Mouse (Mus musculus): ENCODE results near the gene Zscan21. TPM values are rescaled to one million over a fixed set of nuclear protein-coding genes. Genes with fewer than 3 reads are reported as not detected.

Gene Zscan21
- total RNA-seq, 1 experiment: 15.5 TPM

- H3K9ac ChIP-seq (ENCODE audit: insufficient read depth, low read depth, low read length, poor library complexity, severe bottlenecking): no peak overlapping the region
- no peak for DNase-seq (ENCODE audit: low read depth, low spot score)
- peaks cover 3 to 17% of the 10 kb centered on the region in 2 experiments; a peak in 2 of 4 replicates for H3K4me1 ChIP-seq (ENCODE audit: control insufficient read depth in 2 of 2, insufficient read depth in 2 of 2, low read length in 2 of 2, poor library complexity in 1 of 2)
- no peaks in the 10 kb centered on the region for H3K9me3 ChIP-seq (ENCODE audit: control insufficient read depth, insufficient read depth, low read depth, low read length)
- TF ChIP-seq MAFK (IDR thresholded peaks at IDR 0.05; ENCODE audit: insufficient read depth, low read depth, low read length) (peak; percentile 95), ZC3H11A (IDR thresholded peaks at IDR 0.05; ENCODE audit: borderline replicate concordance, low read depth, low read length) (no peak)
- in situ Hi-C loops (cut with MboI; ENCODE audit: low sequenced_read_pairs in 2 of 2, unreplicated experiment in 2 of 2): loop anchor here in 1 of 2 experiments (10.0 kb wide), 1 partner anchor 381 kb away; the partner anchor contains the start of genes Mepce and Zcwpw1
- H3K27ac ChIP-seq (ENCODE audit: insufficient read depth, low read depth, low read length, poor library complexity, severe bottlenecking): peak overlapping the region; percentile 52; the same call in 1 of the 2 replicates
- no peak overlapping the region for H3K4me3 ChIP-seq (ENCODE audit: insufficient read depth in 1 of 2, low read depth in 1 of 2, low read length in 2 of 2, poor library complexity in 1 of 2, severe bottlenecking in 1 of 2)
- H3K36me3 ChIP-seq (ENCODE audit: control insufficient read depth, insufficient read depth, low read length, poor library complexity, severe bottlenecking): peaks cover 72% of the 10 kb centered on the region
These were observed 48.9 kb downstream of the Zscan21 start for GRCm38 (mm10) chr5:138165594-138165993.

- Histone ChIP-seq H3K36me3 (ENCODE audit: control insufficient read depth, insufficient read depth, low read length, poor library complexity, severe bottlenecking) (peaks cover 44% of the 10 kb centered on the region), H3K27ac (ENCODE audit: insufficient read depth, low read depth, low read length, poor library complexity, severe bottlenecking) (peak overlapping the region; percentile 98), H3K4me1 (ENCODE audit: control insufficient read depth in 2 of 2, insufficient read depth in 2 of 2, low read length in 2 of 2, poor library complexity in 1 of 2) (peaks cover 3 to 9% of the 10 kb centered on the region in 2 experiments; a peak in 2 of 4 replicates), H3K9me3 (ENCODE audit: control insufficient read depth, insufficient read depth, low read depth, low read length) (no peaks in the 10 kb centered on the region), H3K9ac (ENCODE audit: insufficient read depth, low read depth, low read length, poor library complexity, severe bottlenecking) (peak overlapping the region; percentile 99), H3K4me3 (ENCODE audit: insufficient read depth in 1 of 2, low read depth in 1 of 2, low read length in 2 of 2, poor library complexity in 1 of 2, severe bottlenecking in 1 of 2) (peak overlapping the region; percentile 88 to 92)
- DNase-seq (ENCODE audit: low read depth, low spot score): peak; percentile 88
- in situ Hi-C loops (cut with MboI; ENCODE audit: low sequenced_read_pairs in 2 of 2, unreplicated experiment in 2 of 2): no loop called here
- TF ChIP-seq MAFK (IDR thresholded peaks at IDR 0.05; ENCODE audit: insufficient read depth, low read depth, low read length): no peak
- 0 out of 2 replicates have a peak, but pooled peaks have one; percentile 59 for TF ChIP-seq CHD2 (IDR thresholded peaks at IDR 0.05; ENCODE audit: low read depth, low read length)
- TF ChIP-seq ZNF384 (IDR thresholded peaks at IDR 0.05; ENCODE audit: low read depth, low read length): no peak
- no peak for TF ChIP-seq ZC3H11A (IDR thresholded peaks at IDR 0.05; ENCODE audit: borderline replicate concordance, low read depth, low read length)
- peak; percentile 61 for TF ChIP-seq HCFC1 (IDR thresholded peaks at IDR 0.05; ENCODE audit: borderline replicate concordance, insufficient read depth, low read length)
These were observed 54.3 kb downstream of the Zscan21 start for GRCm38 (mm10) chr5:138170936-138171561.

GRCm38 (mm10) chr5:138171695-138172491 is 55.2 kb downstream of the Zscan21 start, which contains the start of the genes Ap4m1 and Mcm7:
TSS of gene Ap4m1 (plus strand) at chr5:138172002.
TSS of gene Mcm7 (minus strand) at chr5:138172422.
- peaks cover 42% of the 10 kb centered on the region for H3K36me3 ChIP-seq (ENCODE audit: control insufficient read depth, insufficient read depth, low read length, poor library complexity, severe bottlenecking)
- peak; percentile 97 for DNase-seq (ENCODE audit: low read depth, low spot score)
- H3K9ac ChIP-seq (ENCODE audit: insufficient read depth, low read depth, low read length, poor library complexity, severe bottlenecking): peak within 1 kb of the TSS; percentile 99
- H3K4me1 ChIP-seq (ENCODE audit: control insufficient read depth in 2 of 2, insufficient read depth in 2 of 2, low read length in 2 of 2, poor library complexity in 1 of 2): peaks cover 3 to 9% of the 10 kb centered on the region in 2 experiments; a peak in 2 of 4 replicates
- no peaks in the 10 kb centered on the region for H3K9me3 ChIP-seq (ENCODE audit: control insufficient read depth, insufficient read depth, low read depth, low read length)
- in situ Hi-C loops (cut with MboI; ENCODE audit: low sequenced_read_pairs in 2 of 2, unreplicated experiment in 2 of 2): no loop called here
- H3K27ac ChIP-seq (ENCODE audit: insufficient read depth, low read depth, low read length, poor library complexity, severe bottlenecking): peak within 1 kb of the TSS; percentile 98
- H3K4me3 ChIP-seq (ENCODE audit: insufficient read depth in 1 of 2, low read depth in 1 of 2, low read length in 2 of 2, poor library complexity in 1 of 2, severe bottlenecking in 1 of 2): peak within 1 kb of the TSS; percentile 90 to 92
- TF ChIP-seq ZNF384 (IDR thresholded peaks at IDR 0.05; ENCODE audit: low read depth, low read length) (no peak), ZC3H11A (IDR thresholded peaks at IDR 0.05; ENCODE audit: borderline replicate concordance, low read depth, low read length) (no peak), CHD2 (IDR thresholded peaks at IDR 0.05; ENCODE audit: low read depth, low read length) (peak; percentile 84), HCFC1 (IDR thresholded peaks at IDR 0.05; ENCODE audit: borderline replicate concordance, insufficient read depth, low read length) (no peak; the same call in 1 of the 2 replicates), MAFK (IDR thresholded peaks at IDR 0.05; ENCODE audit: insufficient read depth, low read depth, low read length) (no peak)

GRCm38 (mm10) chr5:138173217-138173616 is 56.5 kb downstream of the Zscan21 start:
- DNase-seq (ENCODE audit: low read depth, low spot score): no peak
- TF ChIP-seq CHD2 (IDR thresholded peaks at IDR 0.05; ENCODE audit: low read depth, low read length): no peak
- no peak for TF ChIP-seq ZC3H11A (IDR thresholded peaks at IDR 0.05; ENCODE audit: borderline replicate concordance, low read depth, low read length)
- no peak for TF ChIP-seq MAFK (IDR thresholded peaks at IDR 0.05; ENCODE audit: insufficient read depth, low read depth, low read length)
- no peak for TF ChIP-seq ZNF384 (IDR thresholded peaks at IDR 0.05; ENCODE audit: low read depth, low read length)
- no peak for TF ChIP-seq HCFC1 (IDR thresholded peaks at IDR 0.05; ENCODE audit: borderline replicate concordance, insufficient read depth, low read length)
- no peak overlapping the region for H3K27ac ChIP-seq (ENCODE audit: insufficient read depth, low read depth, low read length, poor library complexity, severe bottlenecking)
- no peak overlapping the region for H3K4me3 ChIP-seq (ENCODE audit: insufficient read depth in 1 of 2, low read depth in 1 of 2, low read length in 2 of 2, poor library complexity in 1 of 2, severe bottlenecking in 1 of 2)
- peaks cover 42% of the 10 kb centered on the region for H3K36me3 ChIP-seq (ENCODE audit: control insufficient read depth, insufficient read depth, low read length, poor library complexity, severe bottlenecking)
- no peak overlapping the region; the same call in 1 of the 2 replicates for H3K9ac ChIP-seq (ENCODE audit: insufficient read depth, low read depth, low read length, poor library complexity, severe bottlenecking)
- H3K4me1 ChIP-seq (ENCODE audit: control insufficient read depth in 2 of 2, insufficient read depth in 2 of 2, low read length in 2 of 2, poor library complexity in 1 of 2): peaks cover 3 to 7% of the 10 kb centered on the region in 2 experiments; a peak in 2 of 4 replicates
- H3K9me3 ChIP-seq (ENCODE audit: control insufficient read depth, insufficient read depth, low read depth, low read length): no peaks in the 10 kb centered on the region
- in situ Hi-C loops (cut with MboI; ENCODE audit: low sequenced_read_pairs in 2 of 2, unreplicated experiment in 2 of 2): no loop called here

Other genes with a start within 250 kb of the Zscan21 start
- gene Pilrb2, start 245.1 kb upstream of the Zscan21 start, total RNA-seq (2012; rRNA removed): not detected in 2 replicates
- 0.26 and 0.31 TPM in 2 replicates for gene Cyp3a13, start 195.3 kb upstream of the Zscan21 start, total RNA-seq (2012; rRNA removed)
- 0.04 TPM in 1 of 2 replicates, not detected in the other for gene Gjc3, start 153.8 kb upstream of the Zscan21 start, total RNA-seq (2012; rRNA removed)
- not detected in 2 replicates for gene Azgp1, start 135.4 kb upstream of the Zscan21 start, total RNA-seq (2012; rRNA removed)
- not detected in 2 replicates for gene Smok3a, start 95.6 kb upstream of the Zscan21 start, total RNA-seq (2012; rRNA removed)
- gene Smok3b, start 95.5 kb upstream of the Zscan21 start, total RNA-seq (2012; rRNA removed): not detected in 2 replicates
- gene Smok3c, start 63.7 kb upstream of the Zscan21 start, total RNA-seq (2012; rRNA removed): not detected in 2 replicates
- 9.8 and 10.5 TPM in 2 replicates for gene Zkscan1, start 31.8 kb upstream of the Zscan21 start, total RNA-seq (2012; rRNA removed)
- 3.7 and 5.3 TPM in 2 replicates for gene Zfp113, start 38.8 kb downstream of the Zscan21 start, total RNA-seq (2012; rRNA removed)
- 98.6 and 122 TPM in 2 replicates for gene Cops6, start 44.2 kb downstream of the Zscan21 start, total RNA-seq (2012; rRNA removed)
- 42.7 and 44.9 TPM in 2 replicates for gene Ap4m1, start 55.1 kb downstream of the Zscan21 start, total RNA-seq (2012; rRNA removed)
- gene Mcm7, start 55.5 kb downstream of the Zscan21 start, total RNA-seq (2012; rRNA removed): 327 and 403 TPM in 2 replicates
- 59.3 and 81.1 TPM in 2 replicates for gene Taf6, start 70.5 kb downstream of the Zscan21 start, total RNA-seq (2012; rRNA removed)
- gene Cnpy4, start 70.6 kb downstream of the Zscan21 start, total RNA-seq (2012; rRNA removed): 43.5 and 59.5 TPM in 2 replicates
- gene Mblac1, start 77.4 kb downstream of the Zscan21 start, total RNA-seq (2012; rRNA removed): 2.5 and 3.1 TPM in 2 replicates
- 0.09 TPM in 1 of 2 replicates, not detected in the other for gene Nxpe5, start 109.0 kb downstream of the Zscan21 start, total RNA-seq (2012; rRNA removed)
- 87.2 and 87.3 TPM in 2 replicates for gene Lamtor4, start 138.6 kb downstream of the Zscan21 start, total RNA-seq (2012; rRNA removed)
- 13.7 and 16.2 TPM in 2 replicates for gene BC037034, start 147.1 kb downstream of the Zscan21 start, total RNA-seq (2012; rRNA removed)
- gene Gal3st4, start 155.9 kb downstream of the Zscan21 start, total RNA-seq (2012; rRNA removed): 0.58 and 0.94 TPM in 2 replicates
- gene Gm43720, start 163.1 kb downstream of the Zscan21 start, total RNA-seq (2012; rRNA removed): not detected in 2 replicates
- 14.9 and 20.2 TPM in 2 replicates for gene Gpc2, start 163.1 kb downstream of the Zscan21 start, total RNA-seq (2012; rRNA removed)
- gene Stag3, start 163.3 kb downstream of the Zscan21 start, total RNA-seq (2012; rRNA removed): 101 and 108 TPM in 2 replicates
- 1.2 TPM in 2 replicates for gene Pvrig, start 225.1 kb downstream of the Zscan21 start, total RNA-seq (2012; rRNA removed)